Comparison of ENCODE assay signal across 15 mouse cellular contexts in the genomic region with DNA sequence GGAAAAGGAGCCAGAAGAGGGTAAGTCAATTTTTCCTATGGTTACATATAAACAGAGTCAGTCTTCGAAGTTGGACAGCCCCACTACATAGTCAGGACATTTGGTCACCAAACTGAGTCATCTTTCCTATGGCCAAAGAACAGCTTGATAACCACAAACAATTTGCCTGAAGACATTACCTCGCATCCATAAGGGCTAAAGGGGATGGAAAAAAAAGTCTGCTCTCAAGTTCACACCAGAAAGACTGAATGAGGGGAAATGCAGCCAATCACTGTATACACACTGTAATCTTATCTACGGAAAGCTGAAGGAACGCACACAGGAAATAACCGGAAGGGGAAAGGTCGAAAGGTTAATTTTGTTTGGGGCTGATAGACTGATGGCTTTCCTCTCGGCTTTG. TPM values are rescaled to one million over a fixed set of nuclear protein-coding genes. Genes with fewer than 3 reads are reported as not detected.
DNase-seq lines count a peak whose midpoint lies in the region; ATAC-seq and TF ChIP-seq lines count a peak whose summit lies in the region.
"Had no signal": no experiment of that assay in that cellular context is flagged by ENCODE, and none has a peak within 500 bp of the region (broad histone marks: within the 10 kb centered on the region; RNA-seq: fewer than 3 reads in every experiment).

No protein-coding gene starts in this region.

- H3K4me2 ChIP-seq in heart, embryonic 13.5 days: no peak overlapping the region
- H3K4me2 ChIP-seq in lung, embryonic 15.5 days: no peak overlapping the region
- no peak overlapping the region for H3K4me2 ChIP-seq in liver, postnatal 0 days (ENCODE audit: low read depth, low read length)
- H3K4me2 ChIP-seq: midbrain, embryonic 13.5 days had no signal

- peaks cover 10% of the 10 kb centered on the region for H3K27me3 ChIP-seq in heart, embryonic 13.5 days (replicated peaks)
- H3K27me3 ChIP-seq in heart, embryonic 10.5 days (ENCODE audit: insufficient read depth, poor library complexity, severe bottlenecking): peaks cover 8% of the 10 kb centered on the region
- H3K27me3 ChIP-seq in lung, embryonic 15.5 days: no peaks in the 10 kb centered on the region
- H3K27me3 ChIP-seq in liver, postnatal 0 days (ENCODE audit: insufficient read depth, low read length): no peaks in the 10 kb centered on the region
- H3K27me3 ChIP-seq: midbrain, embryonic 13.5 days had no signal

- H3K9ac ChIP-seq in heart, embryonic 13.5 days: no peak overlapping the region
- no peak overlapping the region for H3K9ac ChIP-seq in lung, embryonic 15.5 days
- no peak overlapping the region for H3K9ac ChIP-seq in liver, postnatal 0 days (replicated peaks)
- H3K9ac ChIP-seq: midbrain, embryonic 13.5 days had no signal

- H3K36me3 ChIP-seq in heart, embryonic 13.5 days: no peaks in the 10 kb centered on the region
- no peaks in the 10 kb centered on the region for H3K36me3 ChIP-seq in heart, embryonic 10.5 days
- no peaks in the 10 kb centered on the region for H3K36me3 ChIP-seq in lung, embryonic 15.5 days
- no peaks in the 10 kb centered on the region for H3K36me3 ChIP-seq in liver, postnatal 0 days (replicated peaks; ENCODE audit: insufficient read depth, low read length)
- H3K36me3 ChIP-seq: limb, embryonic 10.5 days; midbrain, embryonic 13.5 days had no signal

- ATAC-seq in heart, embryonic 13.5 days (ENCODE audit: extremely low read depth, insufficient number of reproducible peaks, low FRiP score, low TSS enrichment): peak; percentile 29; the same call in 1 of the 2 replicates
- no peak for ATAC-seq in lung, embryonic 15.5 days (ENCODE audit: borderline replicate concordance, extremely low read depth, low FRiP score, low TSS enrichment)
- ATAC-seq in liver, postnatal 0 days: peak; percentile 40; the same call in 1 of the 2 replicates
- ATAC-seq in granulocyte monocyte progenitor cell, adult 5-6 weeks (replicated peaks; ENCODE audit: poor library complexity, severe bottlenecking): no peak
- ATAC-seq: forebrain, embryonic 14.5 days; midbrain, embryonic 13.5 days had no signal

- H3K9me3 ChIP-seq in heart, embryonic 13.5 days: 0 out of 2 replicates have a peak, but pooled peaks cover 2% of the 10 kb centered on the region
- H3K9me3 ChIP-seq in heart, embryonic 10.5 days: no peaks in the 10 kb centered on the region
- H3K9me3 ChIP-seq in lung, embryonic 15.5 days: no peaks in the 10 kb centered on the region
- no peaks in the 10 kb centered on the region for H3K9me3 ChIP-seq in liver, postnatal 0 days (ENCODE audit: low read length)
- H3K9me3 ChIP-seq: limb, embryonic 10.5 days; midbrain, embryonic 13.5 days had no signal

- peaks cover 18% of the 10 kb centered on the region for H3K4me1 ChIP-seq in heart, embryonic 13.5 days
- peaks cover 11% of the 10 kb centered on the region; the same call in 1 of the 2 replicates for H3K4me1 ChIP-seq in heart, embryonic 10.5 days
- H3K4me1 ChIP-seq in lung, embryonic 15.5 days: peaks cover 13% of the 10 kb centered on the region
- H3K4me1 ChIP-seq in liver, postnatal 0 days (ENCODE audit: insufficient read depth): no peaks in the 10 kb centered on the region
- H3K4me1 ChIP-seq: midbrain, embryonic 13.5 days had no signal

- WGBS in heart, embryonic 13.5 days: 24% methylated on average over 7 of the region's 7 CpGs
- WGBS in heart, embryonic 10.5 days: 28% methylated on average over 7 of the region's 7 CpGs
- WGBS in lung, embryonic 15.5 days: 20% methylated on average over 7 of the region's 7 CpGs
- 19% methylated on average over 7 of the region's 7 CpGs for WGBS in liver, postnatal 0 days (ENCODE audit: insufficient replicate concordance)

- TF ChIP-seq EP300 in liver, postnatal 0 days (IDR thresholded peaks at IDR 0.05; ENCODE audit: low read depth): peak; percentile 68

- no peak for DNase-seq in heart, embryonic 10.5 days (ENCODE audit: low spot score)
- DNase-seq in lung, postnatal 4 days: no peak
- peak; percentile 62 for DNase-seq in NIH3T3 (ENCODE audit: low read depth)
- DNase-seq in liver, postnatal 0 days: no peak
- DNase-seq: adrenal gland, adult 2 months; cerebellum, adult 9-10 months; gastrocnemius, adult 2 months; kidney, postnatal 4 days; lung, postnatal 36 days had no signal

- no peak overlapping the region for H3K4me3 ChIP-seq in heart, embryonic 13.5 days
- no peak overlapping the region for H3K4me3 ChIP-seq in heart, embryonic 10.5 days
- H3K4me3 ChIP-seq in lung, embryonic 15.5 days: no peak overlapping the region
- H3K4me3 ChIP-seq in liver, postnatal 0 days (ENCODE audit: low read depth, low read length): no peak overlapping the region
- H3K4me3 ChIP-seq: gastrocnemius, adult 2 months; limb, embryonic 10.5 days; midbrain, embryonic 13.5 days had no signal

- H3K27ac ChIP-seq in heart, embryonic 13.5 days (replicated peaks): peak overlapping the region; percentile 70
- no peak overlapping the region for H3K27ac ChIP-seq in heart, embryonic 10.5 days
- peak overlapping the region; percentile 46 for H3K27ac ChIP-seq in lung, embryonic 15.5 days
- H3K27ac ChIP-seq in liver, postnatal 0 days (ENCODE audit: low read depth): no peak overlapping the region
- H3K27ac ChIP-seq: gastrocnemius, adult 2 months; limb, embryonic 10.5 days; midbrain, embryonic 13.5 days had no signal

- no peak for TF ChIP-seq CTCF in liver, postnatal 0 days (IDR thresholded peaks at IDR 0.05; ENCODE audit: low read depth)

RNA-seq across cellular contexts. Expression of a gene that starts 6.2 kb away (rescaled TPM):
- polyA plus RNA-seq in heart, embryonic 13.5 days (2015; fragmentation: Nextera tagmentation; extraction: Ambion mirVana): 15.9 and 18.1 TPM in 2 replicates
- 11.2 and 18.0 TPM in 2 replicates for polyA plus RNA-seq in heart, embryonic 10.5 days (2016; fragmentation: Nextera tagmentation; extraction: Ambion mirVana)
- 48.0 and 52.7 TPM in 2 replicates for polyA plus RNA-seq in lung, embryonic 15.5 days (2015; fragmentation: Nextera tagmentation; extraction: Ambion mirVana)
- 17.1 and 17.3 TPM in 2 replicates for polyA plus RNA-seq in liver, postnatal 0 days (2015; fragmentation: Nextera tagmentation; extraction: Ambion mirVana)
- not detected in 2 replicates for total RNA-seq in granulocyte monocyte progenitor cell, adult 5-6 weeks (2014; fragmentation: Nextera tagmentation)
- total RNA-seq in granulocyte monocyte progenitor cell, adult 5-6 weeks (2017): 0.13 and 1.8 TPM in 2 replicates

Comparison
In these comparisons a context has a peak if more than half of its experiments do, and no peak if none do; other contexts are left out.
1. H3K27ac ChIP-seq: peak in heart, embryonic 13.5 days (single experiment) and lung, embryonic 15.5 days (single experiment); none in heart, embryonic 10.5 days (single experiment) and liver, postnatal 0 days (single experiment).
2. ATAC-seq: peak in heart, embryonic 13.5 days (single experiment) and liver, postnatal 0 days (single experiment); none in lung, embryonic 15.5 days (single experiment) and granulocyte monocyte progenitor cell, adult 5-6 weeks (single experiment).